ENCODE assay signal across 29 mouse cellular contexts in the genomic region with DNA sequence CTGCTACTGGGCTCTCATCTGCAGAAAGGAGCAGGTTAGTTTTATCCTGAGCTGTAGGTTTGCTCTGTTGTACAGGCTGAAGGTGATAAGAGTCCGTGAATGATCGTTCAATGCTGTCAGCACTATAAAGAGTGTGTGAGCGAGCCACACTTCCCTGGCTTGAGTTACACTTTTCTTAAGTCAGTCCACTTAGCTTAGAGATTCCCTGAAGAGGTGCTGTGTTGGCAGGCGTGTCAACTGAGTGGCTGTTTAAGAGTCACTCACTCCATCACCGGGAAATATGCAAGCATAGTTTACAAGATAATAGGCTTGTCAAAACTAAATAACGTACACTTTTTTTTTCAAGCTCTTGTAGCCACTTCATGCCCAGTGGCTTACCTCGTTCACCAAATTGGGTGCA. TPM values are rescaled to one million over a fixed set of nuclear protein-coding genes. Genes with fewer than 3 reads are reported as not detected.
DNase-seq lines count a peak whose midpoint lies in the region; ATAC-seq and TF ChIP-seq lines count a peak whose summit lies in the region.
"Had no signal": no experiment of that assay in that cellular context is flagged by ENCODE, and none has a peak within 500 bp of the region (broad histone marks: within the 10 kb centered on the region; RNA-seq: fewer than 3 reads in every experiment).

No protein-coding gene starts in this region.

- peaks cover 78% of the 10 kb centered on the region for H3K4me1 ChIP-seq in liver, embryonic 12.5 days
- H3K4me1 ChIP-seq in liver, postnatal 0 days (ENCODE audit: insufficient read depth): peaks cover 8% of the 10 kb centered on the region
- peaks cover 7% of the 10 kb centered on the region; the same call in 1 of the 2 replicates for H3K4me1 ChIP-seq in lung, embryonic 16.5 days (replicated peaks; ENCODE audit: control insufficient read depth, insufficient read depth, low read length)
- H3K4me1 ChIP-seq: embryonic facial prominence, embryonic 13.5 days; heart, embryonic 10.5 days; intestine, embryonic 15.5 days; limb, embryonic 10.5 days had no signal

- no peak overlapping the region for H3K4me3 ChIP-seq in liver, embryonic 12.5 days
- H3K4me3 ChIP-seq in liver, postnatal 0 days (ENCODE audit: low read depth, low read length): no peak overlapping the region
- H3K4me3 ChIP-seq in lung, embryonic 16.5 days (ENCODE audit: low read length): no peak overlapping the region
- H3K4me3 ChIP-seq in layer of hippocampus, adult 2 months: no peak overlapping the region
- H3K4me3 ChIP-seq: embryonic facial prominence, embryonic 13.5 days; gastrocnemius, adult 2 months; heart, embryonic 10.5 days; hindbrain, embryonic 10.5 days; intestine, embryonic 15.5 days; left cerebral cortex, adult 2 months; limb, embryonic 10.5 days; midbrain, embryonic 13.5 days had no signal

- H3K9ac ChIP-seq in liver, embryonic 12.5 days: peak overlapping the region; percentile 44
- H3K9ac ChIP-seq in liver, postnatal 0 days (replicated peaks): no peak overlapping the region
- H3K9ac ChIP-seq in lung, embryonic 16.5 days (ENCODE audit: low read length): no peak overlapping the region
- H3K9ac ChIP-seq: embryonic facial prominence, embryonic 13.5 days; intestine, embryonic 15.5 days; midbrain, embryonic 13.5 days had no signal

- TF ChIP-seq CTCF in liver, postnatal 0 days (IDR thresholded peaks at IDR 0.05; ENCODE audit: low read depth): no peak
- TF ChIP-seq CTCF in layer of hippocampus, adult 2 months (conservative IDR thresholded peaks at IDR 0.05): no peak

- H3K9me3 ChIP-seq in liver, embryonic 12.5 days (replicated peaks): no peaks in the 10 kb centered on the region
- no peaks in the 10 kb centered on the region for H3K9me3 ChIP-seq in liver, postnatal 0 days (ENCODE audit: low read length)
- no peaks in the 10 kb centered on the region for H3K9me3 ChIP-seq in lung, embryonic 16.5 days (ENCODE audit: control insufficient read depth, low read length)
- H3K9me3 ChIP-seq: embryonic facial prominence, embryonic 13.5 days; heart, embryonic 10.5 days; hindbrain, embryonic 10.5 days; intestine, embryonic 15.5 days; limb, embryonic 10.5 days; midbrain, embryonic 13.5 days had no signal

- no peak for TF ChIP-seq EP300 in liver, postnatal 0 days (IDR thresholded peaks at IDR 0.05; ENCODE audit: low read depth)

- peak overlapping the region; percentile 14; the same call in 1 of the 2 replicates for H3K4me2 ChIP-seq in liver, embryonic 12.5 days
- no peak overlapping the region for H3K4me2 ChIP-seq in liver, postnatal 0 days (ENCODE audit: low read depth, low read length)
- H3K4me2 ChIP-seq in lung, embryonic 16.5 days (ENCODE audit: low read depth, low read length): no peak overlapping the region
- H3K4me2 ChIP-seq: embryonic facial prominence, embryonic 13.5 days; intestine, embryonic 15.5 days; midbrain, embryonic 13.5 days had no signal

- WGBS in liver, embryonic 12.5 days (ENCODE audit: insufficient replicate concordance): 34% methylated on average over 7 of the region's 7 CpGs
- 51% methylated on average over 7 of the region's 7 CpGs for WGBS in liver, postnatal 0 days (ENCODE audit: insufficient replicate concordance)
- WGBS in lung, embryonic 16.5 days: 14% methylated on average over 7 of the region's 7 CpGs

- no peaks in the 10 kb centered on the region for H3K27me3 ChIP-seq in liver, embryonic 12.5 days (replicated peaks)
- H3K27me3 ChIP-seq in liver, postnatal 0 days (ENCODE audit: insufficient read depth, low read length): no peaks in the 10 kb centered on the region
- H3K27me3 ChIP-seq in lung, embryonic 16.5 days (ENCODE audit: control insufficient read depth, insufficient read depth, low read depth, low read length): no peaks in the 10 kb centered on the region; the same call in 1 of the 2 replicates
- H3K27me3 ChIP-seq: CH12.LX; embryonic facial prominence, embryonic 13.5 days; intestine, embryonic 15.5 days; midbrain, embryonic 13.5 days had no signal

- no peaks in the 10 kb centered on the region for H3K36me3 ChIP-seq in liver, embryonic 12.5 days
- H3K36me3 ChIP-seq in liver, postnatal 0 days (replicated peaks; ENCODE audit: insufficient read depth, low read length): no peaks in the 10 kb centered on the region
- H3K36me3 ChIP-seq in lung, embryonic 16.5 days (ENCODE audit: control insufficient read depth, insufficient read depth, low read length): no peaks in the 10 kb centered on the region
- H3K36me3 ChIP-seq: embryonic facial prominence, embryonic 13.5 days; heart, embryonic 10.5 days; hindbrain, embryonic 10.5 days; intestine, embryonic 15.5 days; limb, embryonic 10.5 days; midbrain, embryonic 13.5 days had no signal

- no peak for DNase-seq in liver, postnatal 0 days
- no peak for DNase-seq in layer of hippocampus, adult 2 months (ENCODE audit: low spot score in 2 of 2)
- DNase-seq in layer of hippocampus, adult 18-20 months (ENCODE audit: low spot score in 2 of 2): no peak
- DNase-seq: adrenal gland, postnatal 14 days; B cell, adult 2 months; cerebellum, adult 2 months; cerebellum, postnatal 36 days; embryo, embryonic 11 days; gastrocnemius, adult 2 months; thymus, postnatal 14 days had no signal

- peak overlapping the region; percentile 78 for H3K27ac ChIP-seq in liver, embryonic 12.5 days
- H3K27ac ChIP-seq in liver, postnatal 0 days (ENCODE audit: low read depth): no peak overlapping the region
- H3K27ac ChIP-seq in lung, embryonic 16.5 days (ENCODE audit: low read length): no peak overlapping the region
- H3K27ac ChIP-seq in layer of hippocampus, adult 2 months: no peak overlapping the region
- H3K27ac ChIP-seq: embryonic facial prominence, embryonic 13.5 days; gastrocnemius, adult 2 months; heart, embryonic 10.5 days; hindbrain, embryonic 10.5 days; intestine, embryonic 15.5 days; left cerebral cortex, adult 2 months; limb, embryonic 10.5 days; midbrain, embryonic 13.5 days had no signal

- peak; percentile 3; the same call in 1 of the 2 replicates for ATAC-seq in liver, embryonic 12.5 days
- ATAC-seq in liver, postnatal 0 days: no peak
- peak; percentile 18 for ATAC-seq in erythroid progenitor cell, adult 5-6 weeks (replicated peaks; ENCODE audit: low FRiP score, poor library complexity, severe bottlenecking)
- ATAC-seq in lung, embryonic 16.5 days (ENCODE audit: low read depth): peak; percentile 81
- ATAC-seq in activated CD4-positive, CD25-positive, alpha-beta regulatory T cell, adult 4 months: no peak
- ATAC-seq: forebrain, embryonic 14.5 days; hindbrain, embryonic 16.5 days; intestine, embryonic 15.5 days; midbrain, embryonic 13.5 days had no signal

RNA-seq across cellular contexts. Expression of gene Scoc, which starts 31.2 kb away (rescaled TPM):
- 78.8 and 84.8 TPM in 2 replicates for polyA plus RNA-seq in liver, embryonic 12.5 days (2016; fragmentation: Nextera tagmentation; extraction: Ambion mirVana)
- polyA plus RNA-seq in liver, postnatal 0 days (2015; fragmentation: Nextera tagmentation; extraction: Ambion mirVana): 40.8 and 48.0 TPM in 2 replicates
- 136 and 184 TPM in 2 replicates for total RNA-seq in erythroid progenitor cell, adult 5-6 weeks (2015; ENCODE audit: low replicate concordance)
- total RNA-seq in erythroid progenitor cell, adult 5-6 weeks (2017; ENCODE audit: low replicate concordance): 126 and 141 TPM in 2 replicates
- 114 TPM in 2 replicates for polyA plus RNA-seq in lung, embryonic 16.5 days (2015; fragmentation: Nextera tagmentation; extraction: Ambion mirVana)
- 10 to 100 TPM; 22.6 to 27.6 TPM for polyA plus RNA-seq in activated CD4-positive, CD25-positive, alpha-beta regulatory T cell, adult 4 months (2017; shearing (Covaris generic))
- total RNA-seq in layer of hippocampus, adult 2 months (2021): 100 to 1,000 TPM; 211 to 218 TPM
- total RNA-seq in layer of hippocampus, adult 18-20 months (2021): 100 to 1,000 TPM; 221 to 233 TPM

RNA-seq across cellular contexts. Expression of gene Clgn, which starts 37.3 kb away (rescaled TPM):
- polyA plus RNA-seq in liver, embryonic 12.5 days (2016; fragmentation: Nextera tagmentation; extraction: Ambion mirVana): 0.36 and 0.51 TPM in 2 replicates
- polyA plus RNA-seq in liver, postnatal 0 days (2015; fragmentation: Nextera tagmentation; extraction: Ambion mirVana): 0.12 and 0.21 TPM in 2 replicates
- 5.8 and 8.0 TPM in 2 replicates for total RNA-seq in erythroid progenitor cell, adult 5-6 weeks (2015; ENCODE audit: low replicate concordance)
- total RNA-seq in erythroid progenitor cell, adult 5-6 weeks (2017; ENCODE audit: low replicate concordance): 4.9 and 10.9 TPM in 2 replicates
- polyA plus RNA-seq in lung, embryonic 16.5 days (2015; fragmentation: Nextera tagmentation; extraction: Ambion mirVana): 0.05 and 0.14 TPM in 2 replicates
- polyA plus RNA-seq in activated CD4-positive, CD25-positive, alpha-beta regulatory T cell, adult 4 months (2017; shearing (Covaris generic)): under 1 TPM in 1 of 2 experiments, not detected in 1; 0.15 TPM
- total RNA-seq in layer of hippocampus, adult 2 months (2021): 1 to 10 TPM; 7.8 to 8.3 TPM
- 1 to 10 TPM; 7.9 to 8.1 TPM for total RNA-seq in layer of hippocampus, adult 18-20 months (2021)
- total RNA-seq: gastrocnemius, adult 2 months; liver, adult 2 months; megakaryocyte, adult 5-6 weeks; monocyte, adult 5-6 weeks; neutrophil, adult 5-6 weeks had no signal
- polyA plus RNA-seq: liver, adult 2 months; small intestine, adult 2 months had no signal

Comparison
In these comparisons a context has a peak if more than half of its experiments do, and no peak if none do; other contexts are left out.
1. ATAC-seq: peak in liver, embryonic 12.5 days (single experiment), erythroid progenitor cell, adult 5-6 weeks (single experiment) and lung, embryonic 16.5 days (single experiment); none in liver, postnatal 0 days (single experiment) and activated CD4-positive, CD25-positive, alpha-beta regulatory T cell, adult 4 months (single experiment).